Mouse (Mus musculus) liver, embryonic 14.5 days (tissue): ENCODE data around the gene Mad2l2. TPM values are rescaled to one million over a fixed set of nuclear protein-coding genes. Genes with fewer than 3 reads are reported as not detected.

Source experiments
- ATAC-seq: fragments of 200-750 bp; cut with Nextera tagmentation; 2 replicates; pipeline ENCODE4 v1.8.0; 2017; ENCODE audit warnings: moderate number of reproducible peaks, mild to moderate bottlenecking, moderate library complexity; ENCODE audit not compliant: insufficient read depth
- DNase-seq, 3 experiments: peaks; one replicate each; pipeline ENCODE4 v3.0.0-alpha.2; 2012 to 2013; ENCODE audit warnings: low read depth in 3 of 3, low spot score in 3 of 3
- H3K27ac ChIP-seq: fragments of 300-500 bp; sonication (generic); 2 replicates; pipeline ENCODE4 v1.5.1; 2014; ENCODE audit warnings: moderate library complexity, mild to moderate bottlenecking, control low read depth, inconsistent platforms
- H3K27me3 ChIP-seq: fragments of 300-500 bp; sonication (generic); 2 replicates; pipeline ENCODE4 v1.6.1; 2014; ENCODE audit warnings: mild to moderate bottlenecking, low read length, moderate library complexity; ENCODE audit not compliant: control insufficient read depth, insufficient read depth
- H3K36me3 ChIP-seq: fragments of 300-500 bp; sonication (generic); replicated peaks from 2 replicates; pipeline ENCODE4 v1.6.1; 2014; ENCODE audit warnings: low read depth; ENCODE audit not compliant: control insufficient read depth, insufficient read depth
- H3K4me1 ChIP-seq, 2 experiments: fragments of 200-500 bp in 1 of 2; fragments of 300-500 bp in 1 of 2; sonication (generic) in 1 of 2; replicated peaks; 2 replicates each; pipeline ENCODE4 v1.6.1; 2012 to 2014; ENCODE audit warnings: antibody characterized with exemption in 1 of 2, inconsistent platforms in 1 of 2, low read length in 1 of 2; ENCODE audit not compliant: control insufficient read depth in 2 of 2, insufficient read depth in 2 of 2
- H3K4me2 ChIP-seq: fragments of 300-500 bp; sonication (generic); 2 replicates; pipeline ENCODE4 v1.6.1; 2014; ENCODE audit warnings: low read depth, mild to moderate bottlenecking, control low read depth, moderate library complexity
- H3K4me3 ChIP-seq, 2 experiments: fragments of 200-500 bp in 1 of 2; fragments of 300-500 bp in 1 of 2; sonication (generic) in 1 of 2; 2 replicates each; pipeline ENCODE4 v1.5.1; 2012 to 2014; ENCODE audit warnings: low read depth in 2 of 2, low read length in 2 of 2, mild to moderate bottlenecking in 2 of 2, control low read depth in 1 of 2, inconsistent platforms in 1 of 2, moderate library complexity in 1 of 2; ENCODE audit not compliant: insufficient read depth in 1 of 2
- H3K9ac ChIP-seq: fragments of 300-500 bp; sonication (generic); replicated peaks from 2 replicates; pipeline ENCODE4 v1.6.1; 2014; ENCODE audit warnings: mild to moderate bottlenecking, control low read depth, moderate library complexity
- H3K9me3 ChIP-seq: fragments of 300-500 bp; sonication (generic); 2 replicates; pipeline ENCODE4 v1.6.1; 2016; ENCODE audit warnings: low read length, mixed read lengths; ENCODE audit not compliant: control insufficient read depth
- CTCF ChIP-seq: IDR thresholded peaks from 2 replicates; pipeline ENCODE4 v1.5.1; 2016; ENCODE audit warnings: antibody characterized with exemption, low read depth, control low read depth
- EP300 ChIP-seq: IDR thresholded peaks from 2 replicates; pipeline ENCODE4 v1.6.1; 2016; ENCODE audit warnings: antibody characterized with exemption, low read depth
- WGBS: fragments of 180-500 bp; shearing (Covaris S2); extraction: QIAGEN DNeasy Blood & Tissue Kit; methylation state at CpG from one replicate; pipeline ENCODE4 v1.1.7; 2014; ENCODE audit not compliant: insufficient replicate concordance; 5-methylcytosine and 5-hydroxymethylcytosine counted together
- polyA plus RNA-seq, 2 experiments: library from polyadenylated mRNA; depleted of rRNA in 1 of 2; stranded (reverse) in 1 of 2; unstranded in 1 of 2; fragments of >200 nt; fragmentation: Nextera tagmentation in 1 of 2; extraction: Ambion mirVana in 1 of 2; gene quantifications; 2 replicates each; pipeline versions ENCODE4 v1.2.1 to v1.2.3; 2012 to 2014

Gene Mad2l2
- polyA plus RNA-seq, 2 experiments = 9.4 to 17.7 TPM

DNA sequence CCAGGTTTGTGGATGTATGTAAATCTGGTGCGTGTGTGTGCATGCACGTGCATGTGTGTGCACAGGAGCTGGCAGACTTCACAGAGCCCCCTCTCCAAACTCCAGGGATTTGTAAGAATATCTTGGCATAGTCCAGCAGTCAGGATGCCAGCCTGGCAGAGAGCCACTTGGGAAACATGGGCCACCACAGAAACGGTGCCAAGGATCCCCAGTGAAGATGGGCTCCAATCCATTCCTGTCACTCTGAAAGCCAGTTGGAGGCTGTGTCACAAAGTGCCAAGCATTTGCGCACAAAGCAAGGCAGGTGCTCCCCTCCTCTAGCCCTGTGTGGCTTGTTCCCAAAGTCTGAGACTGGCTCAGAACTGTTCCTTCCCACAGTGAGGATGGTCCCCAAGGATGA lies 8.8 kb upstream of the Mad2l2 start:
- WGBS = 62% methylated on average over 4 of the region's 4 CpGs
- no peak overlapping the region for H3K9ac ChIP-seq
- no peak for TF ChIP-seq CTCF
- TF ChIP-seq EP300 = no peak
- H3K9me3 ChIP-seq = no peaks in the 10 kb centered on the region
- H3K36me3 ChIP-seq = no peaks in the 10 kb centered on the region
- ATAC-seq (no peak), DNase-seq (no peak)
- H3K4me1 ChIP-seq = no peaks in the 10 kb centered on the region
- no peak overlapping the region for H3K4me3 ChIP-seq
- no peak overlapping the region for H3K27ac ChIP-seq
- no peak overlapping the region for H3K4me2 ChIP-seq
- H3K27me3 ChIP-seq = no peaks in the 10 kb centered on the region

DNA sequence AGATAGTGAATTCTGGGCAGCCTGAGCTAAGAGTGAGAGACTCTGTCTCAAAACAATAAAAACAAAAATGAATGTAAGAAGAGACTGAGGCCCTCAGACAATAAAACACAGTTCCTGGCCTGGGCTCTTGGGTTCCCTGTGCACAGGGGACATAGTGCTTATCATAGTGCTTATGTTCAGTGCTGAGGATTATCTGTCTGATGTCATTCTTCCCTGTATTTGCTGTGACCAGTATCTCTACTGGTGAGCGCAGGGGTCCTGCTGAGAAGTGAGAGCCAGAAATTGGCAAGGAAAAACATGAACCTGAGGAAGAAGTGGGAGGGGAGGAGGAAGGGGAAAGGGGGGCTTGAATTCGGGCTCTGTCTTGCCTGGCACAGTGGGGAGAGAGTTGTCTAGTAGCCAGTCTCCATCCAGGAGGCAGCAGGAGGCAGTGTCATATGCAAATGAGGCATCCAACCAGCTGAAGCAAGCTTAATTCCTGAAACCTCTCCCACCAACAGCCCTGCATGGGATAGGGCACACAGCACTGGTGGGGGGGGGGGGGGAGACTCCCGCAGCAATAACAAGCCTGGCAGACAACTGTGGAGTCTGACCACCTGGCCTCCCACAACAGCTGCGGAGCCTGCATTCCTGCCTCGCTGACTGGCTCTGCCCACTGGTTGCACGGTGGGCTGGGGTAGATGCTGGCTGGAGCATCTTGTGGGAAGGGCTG lies 8.0 kb upstream of the Mad2l2 start:
- no peak overlapping the region for H3K27ac ChIP-seq
- H3K4me1 ChIP-seq = no peaks in the 10 kb centered on the region
- no peak for ATAC-seq
- DNase-seq = no peak
- H3K4me2 ChIP-seq = no peak overlapping the region
- TF ChIP-seq CTCF = no peak
- no peak for TF ChIP-seq EP300
- no peaks in the 10 kb centered on the region for H3K9me3 ChIP-seq
- H3K9ac ChIP-seq = no peak overlapping the region
- 28% methylated on average over 6 of the region's 6 CpGs for WGBS
- H3K27me3 ChIP-seq = no peaks in the 10 kb centered on the region
- H3K36me3 ChIP-seq = no peaks in the 10 kb centered on the region
- H3K4me3 ChIP-seq = no peak overlapping the region

DNA sequence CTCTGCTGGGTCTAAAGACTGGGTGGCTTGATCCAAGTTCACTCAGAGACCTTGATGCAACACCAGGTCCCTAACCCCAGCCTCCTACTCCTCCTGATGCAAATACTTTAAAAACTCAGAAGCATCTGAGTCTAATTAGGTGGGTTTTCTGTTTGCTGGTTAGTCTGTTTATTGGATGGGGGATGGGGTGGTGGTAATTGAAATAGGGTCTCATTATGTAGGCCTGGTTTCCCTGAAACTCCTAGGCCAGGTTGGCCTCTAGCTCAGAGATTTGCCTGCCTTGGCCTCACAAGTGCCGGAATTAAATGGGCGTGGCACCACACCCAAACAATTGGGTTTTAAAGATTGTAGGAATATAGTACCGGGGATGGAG lies 7.5 kb upstream of the Mad2l2 start:
- 35% methylated on average over 3 of the region's 3 CpGs for WGBS
- H3K27me3 ChIP-seq = no peaks in the 10 kb centered on the region; the same call in 1 of the 2 replicates
- H3K27ac ChIP-seq = no peak overlapping the region
- TF ChIP-seq CTCF = no peak
- TF ChIP-seq EP300 = no peak
- H3K9me3 ChIP-seq = no peaks in the 10 kb centered on the region
- no peaks in the 10 kb centered on the region for H3K36me3 ChIP-seq
- no peak overlapping the region for H3K4me3 ChIP-seq
- DNase-seq = no peak
- H3K9ac ChIP-seq = no peak overlapping the region
- no peak overlapping the region for H3K4me2 ChIP-seq
- no peaks in the 10 kb centered on the region for H3K4me1 ChIP-seq
- ATAC-seq = no peak

DNA sequence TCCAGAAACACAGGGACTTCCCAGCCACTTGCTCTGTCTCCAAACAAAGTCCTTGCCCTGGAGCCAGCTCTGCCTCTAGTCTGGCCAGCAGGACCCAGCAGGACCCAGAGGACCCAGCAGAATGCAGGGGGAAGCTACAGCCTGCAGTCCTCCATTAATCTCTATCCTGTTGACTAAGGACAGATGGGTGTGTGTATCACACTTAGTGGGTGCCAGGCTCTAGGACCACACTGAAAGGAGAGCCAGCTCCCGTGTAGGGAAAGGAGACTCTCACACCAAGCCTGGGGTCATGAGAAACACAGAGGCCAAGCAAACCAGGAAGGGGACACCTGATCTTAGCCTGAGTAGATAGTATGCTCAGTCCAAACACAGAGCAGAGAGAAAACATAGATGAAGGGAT lies 1.9 kb upstream of the Mad2l2 start:
- Histone ChIP-seq H3K9ac (no peak overlapping the region), H3K27ac (no peak overlapping the region), H3K4me3 (no peak overlapping the region), H3K4me2 (no peak overlapping the region), H3K4me1 (no peaks in the 10 kb centered on the region), H3K9me3 (no peaks in the 10 kb centered on the region), H3K36me3 (no peaks in the 10 kb centered on the region), H3K27me3 (peaks cover 45% of the 10 kb centered on the region)
- ATAC-seq (no peak), DNase-seq (no peak)
- 48% methylated on average over 1 of the region's 1 CpGs for WGBS
- TF ChIP-seq EP300 (no peak), CTCF (no peak)

DNA sequence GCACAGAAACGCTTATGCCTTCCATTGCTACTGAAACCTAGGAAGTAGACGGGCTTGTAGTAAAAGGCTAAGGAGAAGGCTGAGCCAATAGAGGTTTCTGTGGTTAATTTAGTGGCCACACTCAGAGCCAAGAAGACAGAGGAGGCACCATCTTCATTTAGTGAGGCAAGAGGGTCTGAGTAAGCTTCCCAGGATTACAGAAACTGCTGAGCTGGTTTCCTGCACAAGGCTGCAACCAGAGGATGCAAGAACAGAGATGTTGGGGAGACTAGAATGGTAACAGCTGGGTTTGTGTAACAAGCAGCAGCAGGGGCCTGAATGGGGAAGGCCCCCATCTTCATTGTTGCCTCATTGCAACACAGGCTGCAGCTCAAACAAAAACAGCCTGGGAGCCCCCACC lies 1.5 kb upstream of the Mad2l2 start:
- Histone ChIP-seq H3K27me3 (peaks cover 45% of the 10 kb centered on the region), H3K4me2 (no peak overlapping the region), H3K27ac (no peak overlapping the region), H3K9me3 (no peaks in the 10 kb centered on the region), H3K4me3 (no peak overlapping the region), H3K36me3 (no peaks in the 10 kb centered on the region), H3K9ac (no peak overlapping the region), H3K4me1 (no peaks in the 10 kb centered on the region)
- DNase-seq (no peak), ATAC-seq (no peak)
- 22% methylated on average over 2 of the region's 2 CpGs for WGBS
- TF ChIP-seq CTCF (no peak), EP300 (no peak)
